Mouse (Mus musculus) small intestine, adult 2 months (tissue): ENCODE results near the gene Dph1. TPM values are rescaled to one million over a fixed set of nuclear protein-coding genes. Genes with fewer than 3 reads are reported as not detected.

Source experiments
- H3K27ac ChIP-seq: fragments of 200-500 bp; 2 replicates; pipeline ENCODE4 v1.5.1; 2012; ENCODE audit warnings: low read depth, low read length, control low read depth, inconsistent platforms; ENCODE audit not compliant: insufficient read depth
- H3K27me3 ChIP-seq: fragments of 200-500 bp; 2 replicates; pipeline ENCODE4 v1.6.1; 2012; ENCODE audit warnings: mild to moderate bottlenecking, moderate library complexity, low read length, inconsistent platforms; ENCODE audit not compliant: control insufficient read depth, insufficient read depth
- H3K36me3 ChIP-seq: fragments of 200-500 bp; 2 replicates; pipeline ENCODE4 v1.6.1; 2012; ENCODE audit warnings: mild to moderate bottlenecking, low read length, control low read depth, inconsistent platforms; ENCODE audit not compliant: control insufficient read depth, insufficient read depth
- H3K4me1 ChIP-seq: fragments of 200-500 bp; 2 replicates; pipeline ENCODE4 v1.6.1; 2012; ENCODE audit warnings: low read length, inconsistent platforms, mixed read lengths; ENCODE audit not compliant: control insufficient read depth, insufficient read depth, insufficient read length
- H3K4me3 ChIP-seq: fragments of 200-500 bp; 2 replicates; pipeline ENCODE4 v1.5.1; 2012; ENCODE audit warnings: low read depth, mild to moderate bottlenecking, control low read depth, inconsistent platforms, low read length, moderate library complexity
- CTCF ChIP-seq: fragments of 200-500 bp; IDR thresholded peaks from 2 replicates; pipeline ENCODE4 v1.5.1; 2012; ENCODE audit warnings: low read depth, mild to moderate bottlenecking, control low read depth, inconsistent platforms, low read length, moderate library complexity, mixed read lengths; ENCODE audit not compliant: insufficient replicate concordance, insufficient read length; ENCODE audit errors: extremely low read depth
- POLR2A ChIP-seq: fragments of 200-500 bp; IDR thresholded peaks from 2 replicates; pipeline ENCODE4 v1.6.1; 2012; ENCODE audit warnings: low read depth, mild to moderate bottlenecking, control low read depth, inconsistent platforms, low read length, moderate library complexity
- WGBS: fragments of 180-500 bp; shearing (Covaris S2); methylation state at CpG from one replicate; pipeline ENCODE4 v1.1.7; 2018; 5-methylcytosine and 5-hydroxymethylcytosine counted together
- polyA plus RNA-seq: library from polyadenylated mRNA; depleted of rRNA; stranded (reverse); fragments of >200 nt; gene quantifications from 2 replicates; pipeline ENCODE4 v1.2.3, GENCODE M21; 2012

Gene Dph1
- polyA plus RNA-seq, 1 experiment: 13.7 TPM

DNA sequence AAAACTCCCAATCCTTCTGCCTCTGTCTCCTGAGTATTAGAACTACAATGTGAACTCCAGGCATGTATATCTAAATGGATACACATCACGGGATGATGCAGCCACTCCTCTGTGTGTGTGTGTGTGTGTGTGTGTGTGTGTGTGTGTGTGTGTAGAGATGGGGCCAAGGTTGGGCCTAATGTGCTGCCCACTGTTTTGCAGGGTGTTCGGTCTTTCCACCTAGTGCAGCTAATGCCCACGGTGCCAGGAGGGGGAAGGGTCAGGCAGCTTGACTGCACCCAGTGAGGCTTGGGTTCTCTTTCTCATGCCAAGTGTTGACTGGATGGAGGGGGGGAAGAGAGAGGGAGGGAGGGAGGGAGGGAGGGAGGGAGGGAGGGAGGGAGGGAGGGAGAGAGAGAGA lies 21.8 kb upstream of the Dph1 start:
- Histone ChIP-seq H3K4me1 (peaks cover 40% of the 10 kb centered on the region), H3K36me3 (no peaks in the 10 kb centered on the region), H3K4me3 (no peak overlapping the region), H3K27me3 (no peaks in the 10 kb centered on the region), H3K27ac (peak overlapping the region; percentile 84)
- WGBS: 11% methylated on average over 3 of the region's 3 CpGs
- TF ChIP-seq POLR2A (no peak), CTCF (no peak)

DNA sequence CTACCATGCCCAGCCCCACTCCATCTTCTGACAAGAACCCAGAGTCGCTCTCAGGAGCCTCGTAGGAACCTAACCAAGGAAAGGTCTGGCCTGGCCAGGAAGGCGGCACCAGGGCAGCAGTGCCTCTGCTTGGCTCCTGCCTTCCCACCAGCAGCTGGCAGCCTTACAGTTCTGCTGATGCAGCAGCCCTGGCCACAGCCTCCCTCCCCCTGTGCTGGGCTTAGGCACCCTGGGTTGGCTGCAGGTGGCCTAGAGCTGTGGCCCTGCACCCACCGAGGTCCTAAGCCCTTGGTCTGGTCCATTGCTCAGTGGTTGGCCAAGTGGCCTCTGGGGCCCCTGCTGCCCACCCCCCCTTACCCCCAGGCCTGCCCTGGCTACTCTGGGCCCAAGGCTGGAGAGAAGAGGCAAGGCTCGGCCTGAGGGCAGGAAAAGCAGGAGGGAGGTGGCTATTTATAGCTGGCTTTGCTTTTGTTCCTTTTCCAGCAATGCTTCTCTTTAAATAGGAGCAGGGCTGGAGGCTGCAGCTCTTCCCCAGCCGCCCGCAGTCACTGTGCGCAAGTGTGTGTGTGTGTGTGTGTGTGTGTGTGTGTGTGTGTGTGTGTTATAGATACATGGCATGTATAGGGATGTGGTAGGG lies 21.1 kb upstream of the Dph1 start:
- WGBS: 43% methylated on average over 8 of the region's 8 CpGs

DNA sequence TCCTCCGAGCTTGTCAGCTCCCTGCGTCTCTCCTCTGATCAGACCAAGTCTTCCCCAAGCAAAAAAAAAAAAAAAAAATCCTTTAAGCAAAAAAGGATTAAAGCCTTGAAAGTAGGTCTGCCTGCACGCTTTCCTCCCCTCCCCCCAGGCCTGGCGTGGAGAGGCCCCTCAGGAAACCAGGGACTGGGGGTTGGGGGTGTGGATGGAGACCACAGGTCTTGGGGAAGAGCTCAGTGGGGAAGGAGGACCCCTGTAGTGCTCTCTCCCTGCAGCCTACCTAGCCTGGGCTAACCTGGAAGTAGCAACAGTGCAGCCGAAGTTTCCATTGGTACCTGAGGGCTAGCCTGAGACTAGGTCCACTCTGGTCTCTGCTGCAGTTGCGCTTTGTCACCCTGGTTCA lies 19.7 kb upstream of the Dph1 start:
- Histone ChIP-seq H3K4me1 (peaks cover 39% of the 10 kb centered on the region), H3K4me3 (no peak overlapping the region), H3K27me3 (no peaks in the 10 kb centered on the region), H3K27ac (no peak overlapping the region), H3K36me3 (no peaks in the 10 kb centered on the region)
- WGBS: 81% methylated on average over 6 of the region's 6 CpGs
- TF ChIP-seq POLR2A (no peak), CTCF (no peak)

More for the DNA sequence above, 21.1 kb upstream of the Dph1 start:
- TF ChIP-seq POLR2A (no peak), CTCF (no peak)
- peak overlapping the region; percentile 84 for H3K27ac ChIP-seq
- no peak overlapping the region for H3K4me3 ChIP-seq
- H3K27me3 ChIP-seq: no peaks in the 10 kb centered on the region
- no peaks in the 10 kb centered on the region for H3K36me3 ChIP-seq
- H3K4me1 ChIP-seq: peaks cover 40% of the 10 kb centered on the region

DNA sequence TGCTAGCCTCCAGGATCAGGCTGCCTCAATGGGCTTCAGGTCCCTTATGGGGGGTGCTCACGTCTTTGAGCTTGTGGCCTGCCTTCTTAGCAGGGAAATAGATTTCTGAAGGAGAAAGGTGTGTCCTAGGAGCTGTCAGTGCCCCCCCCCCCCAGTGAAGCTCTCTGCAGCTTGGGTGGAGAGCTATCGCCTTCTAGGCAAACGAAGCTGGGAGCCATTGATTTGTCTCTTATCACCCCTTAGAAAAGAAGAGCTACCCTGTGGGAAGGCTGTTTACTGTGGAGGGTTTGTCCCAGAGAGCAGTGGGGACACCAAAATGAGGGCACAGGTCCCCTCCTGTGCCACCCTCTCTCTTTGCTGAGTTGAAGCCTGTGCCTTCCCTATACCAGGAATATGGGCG lies 19.1 kb upstream of the Dph1 start:
- Histone ChIP-seq H3K36me3 (no peaks in the 10 kb centered on the region), H3K4me1 (peaks cover 36% of the 10 kb centered on the region), H3K27me3 (no peaks in the 10 kb centered on the region), H3K27ac (0 out of 2 replicates have a peak overlapping the region, but pooled peaks have one; percentile 12), H3K4me3 (no peak overlapping the region)
- 63% methylated on average over 4 of the region's 4 CpGs for WGBS
- TF ChIP-seq CTCF (no peak), POLR2A (no peak)

DNA sequence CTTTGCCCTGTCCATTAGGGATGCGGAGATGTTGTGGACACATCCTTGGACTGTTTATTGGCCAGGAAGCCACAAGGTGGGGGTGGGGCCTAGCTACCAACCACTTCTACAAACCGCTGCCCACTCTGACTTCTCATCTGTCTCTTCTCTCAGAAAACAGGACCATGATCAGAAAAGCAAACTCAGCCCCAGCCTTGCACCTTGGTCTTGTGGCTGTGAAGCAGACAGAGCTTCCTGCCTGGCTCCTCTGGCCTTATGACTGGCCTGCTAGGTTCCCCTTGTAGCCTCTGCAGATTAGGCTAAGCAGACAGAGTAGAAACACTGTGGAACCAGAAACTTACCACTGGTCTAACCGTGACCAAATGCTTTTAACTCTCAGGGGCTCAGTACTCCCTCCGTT lies 18.3 kb upstream of the Dph1 start:
- 82% methylated on average over 4 of the region's 4 CpGs for WGBS
- Histone ChIP-seq H3K27me3 (no peaks in the 10 kb centered on the region), H3K4me1 (peaks cover 36% of the 10 kb centered on the region), H3K27ac (peak overlapping the region; percentile 12; the same call in 1 of the 2 replicates), H3K4me3 (no peak overlapping the region), H3K36me3 (no peaks in the 10 kb centered on the region)
- TF ChIP-seq CTCF (no peak), POLR2A (no peak)

DNA sequence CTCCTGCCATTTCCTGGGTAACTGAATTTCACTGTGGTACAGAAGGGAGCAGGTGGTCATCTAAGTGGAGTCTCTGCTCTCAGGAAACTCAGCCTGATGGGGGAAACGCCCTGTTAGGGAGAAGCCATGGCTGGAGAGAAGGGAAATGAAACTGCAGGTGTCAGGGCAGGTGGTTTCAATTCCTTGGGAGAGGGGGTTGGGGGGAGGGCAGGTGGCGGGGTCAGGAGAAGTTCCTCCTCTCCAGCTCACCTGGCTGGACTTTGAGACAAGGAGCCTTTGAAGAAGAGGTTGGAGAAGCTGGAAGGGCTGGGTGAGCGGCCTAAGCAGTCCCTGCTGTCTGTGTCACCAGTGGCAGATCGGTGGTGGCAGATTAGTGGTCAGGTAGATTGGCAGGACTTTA lies 15.3 kb upstream of the Dph1 start:
- whole genome bisulfite sequencing: 21% methylated on average over 4 of the region's 4 CpGs

DNA sequence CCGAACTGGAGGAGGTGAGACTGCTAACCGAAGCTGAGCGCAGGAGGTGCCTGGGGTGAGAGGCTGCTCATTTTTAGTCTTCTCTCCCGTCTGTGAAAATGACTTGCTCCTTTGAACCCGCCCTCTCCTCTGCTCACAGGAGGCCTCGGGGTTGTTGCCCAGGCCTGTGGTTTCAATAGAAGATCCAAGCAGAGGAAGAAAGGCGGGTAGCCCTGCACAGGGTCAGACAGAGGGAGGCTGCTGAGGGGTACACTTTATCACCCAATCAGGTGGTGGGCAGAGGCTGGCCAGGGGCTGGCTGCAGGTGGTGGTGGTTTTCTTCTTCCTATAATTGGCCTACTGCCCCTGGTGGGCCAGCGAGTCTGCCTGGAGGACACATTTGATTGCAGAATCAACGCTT lies 13.4 kb upstream of the Dph1 start:
- TF ChIP-seq CTCF: no peak
- TF ChIP-seq POLR2A: no peak
- no peaks in the 10 kb centered on the region for H3K27me3 ChIP-seq

More for the DNA sequence above, 15.3 kb upstream of the Dph1 start:
- TF ChIP-seq POLR2A: no peak
- TF ChIP-seq CTCF: no peak
- peak overlapping the region; percentile 75 for H3K27ac ChIP-seq
- H3K36me3 ChIP-seq: no peaks in the 10 kb centered on the region
- H3K4me3 ChIP-seq: no peak overlapping the region
- H3K4me1 ChIP-seq: peaks cover 20% of the 10 kb centered on the region
- H3K27me3 ChIP-seq: no peaks in the 10 kb centered on the region

DNA sequence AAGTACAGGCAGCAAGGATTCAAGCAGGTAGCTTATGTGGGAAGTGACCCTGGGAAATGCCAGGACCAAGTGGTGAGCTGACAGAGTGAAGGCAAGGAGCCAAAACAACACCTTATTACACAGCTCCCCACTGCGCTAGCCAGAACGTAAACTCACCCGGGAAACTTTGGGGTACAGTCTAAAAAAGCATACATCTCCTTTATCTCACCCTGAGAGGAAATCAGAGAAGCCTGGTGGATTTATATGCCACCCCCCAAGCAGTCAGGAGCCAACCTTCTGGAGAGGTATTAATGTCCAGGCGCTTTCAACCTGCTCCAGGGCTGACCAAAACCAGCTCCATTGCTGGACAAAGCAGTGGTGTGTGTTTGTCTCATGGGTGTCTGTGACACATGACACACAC lies 12.9 kb upstream of the Dph1 start:
- no peak overlapping the region for H3K4me3 ChIP-seq
- no peak for TF ChIP-seq POLR2A
- no peak for TF ChIP-seq CTCF
- H3K4me1 ChIP-seq: peaks cover 20% of the 10 kb centered on the region
- 56% methylated on average over 4 of the region's 4 CpGs for WGBS
- H3K27ac ChIP-seq: no peak overlapping the region
- no peaks in the 10 kb centered on the region for H3K27me3 ChIP-seq
- no peaks in the 10 kb centered on the region for H3K36me3 ChIP-seq

More for the DNA sequence above, 13.4 kb upstream of the Dph1 start:
- H3K4me1 ChIP-seq: peaks cover 20% of the 10 kb centered on the region
- no peaks in the 10 kb centered on the region for H3K36me3 ChIP-seq
- WGBS: 34% methylated on average over 9 of the region's 9 CpGs
- H3K4me3 ChIP-seq: no peak overlapping the region
- H3K27ac ChIP-seq: peak overlapping the region; percentile 30; the same call in 1 of the 2 replicates
